Mouse (Mus musculus) ES-E14 (cell line): ENCODE measurements around the gene Gfod2.

Source experiments
- CHD2 ChIP-seq: IDR thresholded peaks from 2 replicates; pipeline ENCODE4 v1.6.1; 2014; ENCODE audit warnings: mild to moderate bottlenecking, low read depth, low read length, inconsistent platforms
- ZC3H11A ChIP-seq: IDR thresholded peaks from 2 replicates; pipeline ENCODE4 v1.6.1; 2012; ENCODE audit warnings: low read depth, mild to moderate bottlenecking, inconsistent platforms, low read length, borderline replicate concordance
- ZNF384 ChIP-seq: IDR thresholded peaks from 2 replicates; pipeline ENCODE4 v1.6.1; 2012; ENCODE audit warnings: low read depth, low read length, inconsistent platforms

GRCm38 (mm10) chr8:105697196-105697780, 61.2 kb downstream of the Gfod2 start:
- TF ChIP-seq CHD2 (no peak), ZNF384 (no peak), ZC3H11A (no peak)
